Mouse (Mus musculus): ENCODE results near the gene Foxc2.

The Foxc2 gene

DNA sequence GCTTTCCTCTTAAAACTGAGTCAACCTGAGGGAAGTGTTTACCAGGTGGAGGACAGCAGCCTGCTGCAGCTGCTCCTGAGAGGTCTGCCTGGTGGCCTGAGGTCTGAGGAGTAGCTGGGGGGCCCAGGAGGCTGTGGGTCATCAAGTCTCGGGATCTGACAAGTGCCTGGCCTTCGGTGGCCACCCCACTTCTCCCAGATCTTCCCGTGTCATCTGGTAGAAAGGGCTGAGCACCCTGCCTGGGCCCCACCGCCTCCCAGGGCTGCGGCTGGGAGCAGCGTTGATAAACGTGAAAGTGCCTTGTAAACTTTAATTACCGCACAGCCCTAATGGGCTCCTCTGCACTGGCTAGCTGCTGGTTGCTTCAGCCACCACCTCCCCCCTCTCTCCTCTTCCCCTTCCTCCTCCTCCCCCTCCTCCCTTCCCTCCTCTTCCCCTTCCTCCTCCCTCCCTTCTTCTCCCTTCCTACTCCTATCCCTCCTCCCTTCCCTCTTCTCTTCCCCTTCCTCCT lies 32.7 kb downstream of the Foxc2 start:
- DNase-seq (ENCODE audit: low spot score), result no peak

DNA sequence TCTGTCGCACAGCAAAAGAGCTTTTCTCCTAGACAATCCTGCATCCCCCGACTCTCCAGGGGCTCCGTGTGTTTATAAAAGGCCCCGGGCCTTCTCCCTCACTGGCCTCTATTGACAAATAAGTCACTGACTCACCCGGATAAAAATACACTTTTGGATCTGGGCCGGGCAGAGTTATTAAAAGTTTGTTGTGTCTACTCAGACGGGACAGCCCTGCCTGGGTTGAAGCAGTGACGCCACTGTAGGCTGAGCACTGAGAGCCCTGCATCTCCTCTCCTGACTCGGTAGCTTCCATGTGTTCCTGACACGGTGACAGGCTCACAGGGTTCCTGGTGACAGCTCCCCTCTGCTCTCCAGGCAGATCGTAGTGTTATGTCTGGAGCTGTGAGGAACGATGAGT lies 36.4 kb downstream of the Foxc2 start:
- peak; percentile 18 for DNase-seq (ENCODE audit: low spot score)

DNA sequence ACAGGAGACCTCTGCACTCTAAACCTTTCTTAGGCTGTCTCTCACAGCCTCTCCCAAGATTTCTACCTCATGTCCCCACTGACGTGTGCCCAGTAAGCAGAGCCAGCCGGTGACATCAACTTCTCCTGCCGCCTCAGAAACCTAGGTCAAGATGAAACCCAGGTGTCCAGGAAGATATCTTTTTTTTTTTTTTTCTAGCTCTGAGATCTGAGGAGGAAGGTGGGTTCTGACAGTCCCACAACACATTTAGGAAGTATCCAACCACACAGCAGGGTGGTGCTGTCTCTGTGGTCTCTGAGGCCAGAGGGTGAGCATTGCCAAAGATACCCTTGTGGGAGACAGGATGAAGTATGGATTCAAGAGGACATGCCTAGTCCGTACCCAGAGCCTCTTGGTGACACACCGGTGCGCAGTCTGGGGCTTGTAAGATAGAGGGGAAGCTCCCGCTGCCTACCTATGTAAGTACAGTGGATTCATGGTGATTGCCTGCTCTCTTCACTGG lies 41.1 kb downstream of the Foxc2 start:
- DNase-seq (ENCODE audit: low spot score), result no peak

DNA sequence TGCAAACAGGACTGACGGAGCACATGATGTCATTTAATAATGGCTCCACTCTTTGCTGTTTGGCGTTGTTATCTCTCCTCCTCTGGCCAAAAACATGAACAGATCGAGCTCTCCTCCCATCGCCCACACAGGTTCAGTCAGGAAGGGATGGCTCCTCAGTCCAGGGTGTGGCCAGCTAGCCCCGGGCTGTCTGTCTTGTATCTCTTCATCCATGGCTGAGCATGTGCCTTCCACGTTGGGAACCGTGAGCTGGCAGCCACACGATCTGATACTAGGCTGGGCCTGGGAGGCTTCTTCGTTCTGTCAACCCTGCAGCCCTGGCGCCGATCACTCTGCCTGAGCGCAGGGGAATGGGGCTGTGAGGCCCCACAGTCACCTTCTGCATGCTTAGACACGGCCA lies 42.8 kb downstream of the Foxc2 start:
- no peak for DNase-seq (ENCODE audit: low spot score)

- DNase-seq (ENCODE audit: low spot score), result no peak
These were observed 45.5 kb downstream of the Foxc2 start for GRCm38 (mm10) chr8:121161437-121161836.

DNA sequence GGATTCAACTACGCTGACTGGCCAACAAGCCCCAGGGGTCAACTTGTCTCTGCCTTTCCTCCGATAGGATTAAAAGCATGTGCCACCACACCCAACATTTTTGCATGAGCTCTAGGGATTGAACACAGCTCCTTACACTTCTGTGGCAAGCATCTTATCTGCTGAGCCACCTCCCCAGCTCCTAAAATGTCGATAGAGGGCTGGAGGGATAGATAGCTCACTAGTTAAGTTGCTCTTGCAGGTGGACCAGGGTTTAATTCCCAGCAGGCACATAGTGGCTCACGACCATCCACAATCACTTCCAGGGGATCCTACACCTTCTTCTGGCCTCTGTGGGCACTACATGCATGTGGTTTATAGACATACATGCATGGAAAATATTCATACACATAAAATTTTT lies 46.4 kb downstream of the Foxc2 start:
- DNase-seq (ENCODE audit: low spot score), result no peak

DNA sequence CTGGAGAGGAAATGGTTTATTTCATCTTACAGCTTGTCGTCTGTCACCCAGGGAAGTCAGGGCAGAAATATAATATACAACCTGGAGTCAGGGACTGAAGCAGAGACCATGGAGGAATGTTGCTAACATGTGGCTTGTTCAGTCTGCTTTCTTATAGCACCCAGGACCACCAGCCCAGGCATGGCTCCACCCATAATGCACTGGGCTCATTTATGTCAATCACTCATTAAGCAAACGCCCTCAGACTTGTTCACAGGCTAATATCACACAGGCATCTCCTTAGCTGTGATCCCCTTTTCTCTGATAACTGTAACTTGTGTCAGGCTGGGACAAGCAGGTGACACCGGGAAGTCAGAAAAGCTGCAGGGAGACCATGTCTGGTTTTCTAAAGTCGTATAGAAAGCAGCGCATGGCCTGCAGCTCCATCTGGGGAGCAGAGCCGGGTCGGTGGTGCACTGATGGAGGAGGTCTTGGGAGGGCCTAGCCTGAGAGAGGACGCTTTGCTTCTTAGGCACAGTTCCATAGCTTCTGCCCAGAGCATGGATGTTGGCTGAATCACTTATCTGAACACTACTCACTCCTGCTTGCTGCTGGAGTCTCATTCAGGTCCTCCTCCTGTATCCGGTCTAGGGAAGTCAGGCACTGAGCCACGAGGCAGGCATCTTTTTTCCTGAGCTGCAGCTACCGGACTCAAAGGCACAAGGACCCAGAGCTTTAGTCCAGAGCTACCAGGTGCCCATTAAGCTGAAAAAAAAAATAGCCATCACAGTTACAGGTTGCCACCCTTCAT lies 47.1 kb downstream of the Foxc2 start:
- no peak for DNase-seq (ENCODE audit: low spot score)

- peak; percentile 39 for DNase-seq (ENCODE audit: low spot score)
These were observed 48.1 kb downstream of the Foxc2 start for GRCm38 (mm10) chr8:121164017-121164469.

GRCm38 (mm10) chr8:121168033-121168432 lies 52.1 kb downstream of the Foxc2 start:
- DNase-seq (ENCODE audit: low spot score), result no peak
